Mouse (Mus musculus): ENCODE results near the gene Megf6.

DNA sequence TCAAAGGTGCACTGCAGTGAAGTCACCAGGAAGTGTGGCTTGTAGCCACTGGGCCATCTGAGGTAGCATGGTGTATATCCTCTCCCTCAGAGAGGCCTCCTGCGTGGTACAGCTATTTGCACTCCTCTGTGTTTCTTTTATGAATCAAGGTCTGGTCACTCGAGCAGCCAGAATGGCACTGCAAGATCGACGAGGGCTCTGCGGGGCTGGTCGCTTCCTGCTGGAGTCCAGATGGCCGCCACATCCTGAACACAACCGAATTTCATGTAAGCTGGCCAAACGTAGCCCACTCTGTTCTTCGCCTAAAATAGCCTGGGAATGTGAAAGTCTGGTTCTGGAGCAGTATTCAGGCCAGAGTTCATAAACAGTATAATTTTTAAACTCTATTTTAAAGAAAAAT is 24.2 kb upstream of the Megf6 start:
- TF ChIP-seq CTCF (IDR thresholded peaks at IDR 0.05; ENCODE audit: low read depth) (no peak), EP300 (optimal IDR thresholded peaks at IDR 0.05) (no peak)
